Mouse (Mus musculus) midbrain, embryonic 12.5 days (tissue): ENCODE results near the gene Armh3. TPM values are rescaled to one million over a fixed set of nuclear protein-coding genes. Genes with fewer than 3 reads are reported as not detected.

ENCODE experiments used
- ATAC-seq: fragments of 200-750 bp; cut with Nextera tagmentation; 2 replicates; pipeline ENCODE4 v1.8.0; 2017; ENCODE audit warnings: low read depth, moderate TSS enrichment, moderate library complexity; ENCODE audit not compliant: low FRiP score
- H3K27ac ChIP-seq: fragments of 300-500 bp; sonication (generic); replicated peaks from 2 replicates; pipeline ENCODE4 v1.5.1; 2016; ENCODE audit warnings: mild to moderate bottlenecking
- H3K27me3 ChIP-seq: fragments of 300-500 bp; sonication (generic); 2 replicates; pipeline ENCODE4 v1.6.1; 2016; ENCODE audit warnings: mild to moderate bottlenecking
- H3K36me3 ChIP-seq: fragments of 300-500 bp; sonication (generic); 2 replicates; pipeline ENCODE4 v1.6.1; 2016
- H3K4me1 ChIP-seq: fragments of 300-500 bp; sonication (generic); 2 replicates; pipeline ENCODE4 v1.6.1; 2016
- H3K4me2 ChIP-seq: fragments of 300-500 bp; sonication (generic); replicated peaks from 2 replicates; pipeline ENCODE4 v1.6.1; 2016; ENCODE audit warnings: mild to moderate bottlenecking, moderate library complexity
- H3K4me3 ChIP-seq: fragments of 300-500 bp; sonication (generic); 2 replicates; pipeline ENCODE4 v1.5.1; 2016; ENCODE audit warnings: mild to moderate bottlenecking
- H3K9ac ChIP-seq: fragments of 300-500 bp; sonication (generic); replicated peaks from 2 replicates; pipeline ENCODE4 v1.6.1; 2016; ENCODE audit warnings: mild to moderate bottlenecking, moderate library complexity
- H3K9me3 ChIP-seq: fragments of 300-500 bp; sonication (generic); 2 replicates; pipeline ENCODE4 v1.6.1; 2016; ENCODE audit warnings: mild to moderate bottlenecking
- WGBS: fragments of 180-500 bp; shearing (Covaris S2); methylation state at CpG from one replicate; pipeline ENCODE4 v1.1.7; 2016; 5-methylcytosine and 5-hydroxymethylcytosine counted together
- polyA plus RNA-seq: library from polyadenylated mRNA; unstranded; fragments of >200 nt; fragmentation: Nextera tagmentation; extraction: Ambion mirVana; gene quantifications from 2 replicates; pipeline ENCODE4 v1.2.1, GENCODE M21; 2016

Armh3 gene
- 20.9 and 22.6 TPM in 2 replicates for polyA plus RNA-seq

GRCm38 (mm10) chr19:45997785-45998693 lies at the start of gene Armh3:
TSS of gene Armh3 (minus strand) at chr19:45998488.
- Histone ChIP-seq H3K4me3 (peak within 1 kb of the TSS; percentile 77), H3K4me1 (peaks cover 7% of the 10 kb centered on the region), H3K27me3 (peaks cover 10% of the 10 kb centered on the region), H3K36me3 (peaks cover 10% of the 10 kb centered on the region; the same call in 1 of the 2 replicates), H3K4me2 (peak within 1 kb of the TSS; percentile 69), H3K27ac (peak within 1 kb of the TSS; percentile 96), H3K9me3 (peaks cover 10% of the 10 kb centered on the region; the same call in 1 of the 2 replicates), H3K9ac (peak within 1 kb of the TSS; percentile 88)
- ATAC-seq, result peak; percentile 93
- WGBS, result 1% methylated on average over 76 of the region's 76 CpGs

GRCm38 (mm10) chr19:46047426-46047825 lies 49.1 kb upstream of the Armh3 start:
- Histone ChIP-seq H3K9ac (no peak overlapping the region), H3K4me2 (no peak overlapping the region), H3K9me3 (no peaks in the 10 kb centered on the region), H3K4me3 (no peak overlapping the region), H3K36me3 (no peaks in the 10 kb centered on the region), H3K4me1 (peaks cover 33% of the 10 kb centered on the region), H3K27ac (no peak overlapping the region), H3K27me3 (0 out of 2 replicates have a peak, but pooled peaks cover 5% of the 10 kb centered on the region)
- ATAC-seq, result no peak
- 62% methylated on average over 2 of the region's 2 CpGs for WGBS

GRCm38 (mm10) chr19:46046621-46047025 lies 48.3 kb upstream of the Armh3 start:
- Histone ChIP-seq H3K4me3 (no peak overlapping the region), H3K9me3 (no peaks in the 10 kb centered on the region), H3K9ac (no peak overlapping the region), H3K27me3 (0 out of 2 replicates have a peak, but pooled peaks cover 5% of the 10 kb centered on the region), H3K4me1 (peaks cover 41% of the 10 kb centered on the region), H3K4me2 (0 out of 2 replicates have a peak overlapping the region, but pooled peaks have one; percentile 92), H3K36me3 (no peaks in the 10 kb centered on the region), H3K27ac (0 out of 2 replicates have a peak overlapping the region, but pooled peaks have one; percentile 10)
- 7% methylated on average over 10 of the region's 10 CpGs for WGBS
- ATAC-seq, result no peak

- ATAC-seq, result peak; percentile 4; the same call in 1 of the 2 replicates
- Histone ChIP-seq H3K4me3 (peak overlapping the region; percentile 91), H3K9me3 (no peaks in the 10 kb centered on the region), H3K27ac (peak overlapping the region; percentile 98), H3K4me1 (peaks cover 49% of the 10 kb centered on the region), H3K36me3 (no peaks in the 10 kb centered on the region), H3K4me2 (peak overlapping the region; percentile 92), H3K9ac (peak overlapping the region; percentile 98), H3K27me3 (0 out of 2 replicates have a peak, but pooled peaks cover 5% of the 10 kb centered on the region)
- WGBS, result under 1% methylated on average over 7 of the region's 7 CpGs
Measured at GRCm38 (mm10) chr19:46045696-46046311, 47.5 kb upstream of the Armh3 start.

- peak within 1 kb of the TSS; percentile 98 for H3K27ac ChIP-seq
- WGBS, result 1% methylated on average over 72 of the region's 84 CpGs
- H3K36me3 ChIP-seq, result no peaks in the 10 kb centered on the region
- peak within 1 kb of the TSS; percentile 92 for H3K4me2 ChIP-seq
- H3K27me3 ChIP-seq, result 0 out of 2 replicates have a peak, but pooled peaks cover 5% of the 10 kb centered on the region
- ATAC-seq, result peak; percentile 68
- H3K9ac ChIP-seq, result peak within 1 kb of the TSS; percentile 98
- no peaks in the 10 kb centered on the region for H3K9me3 ChIP-seq
- peak within 1 kb of the TSS; percentile 91 for H3K4me3 ChIP-seq
- H3K4me1 ChIP-seq, result peaks cover 55% of the 10 kb centered on the region
Measured at GRCm38 (mm10) chr19:46044993-46045695, 46.9 kb upstream of the Armh3 start, which contains the start of gene Ldb1. TSS of gene Ldb1 (minus strand) at chr19:46045214.

- H3K4me3 ChIP-seq, result peak within 1 kb of the TSS; percentile 91
- peak within 1 kb of the TSS; percentile 98 for H3K27ac ChIP-seq
- WGBS, result under 1% methylated on average over 34 of the region's 34 CpGs
- H3K9ac ChIP-seq, result peak within 1 kb of the TSS; percentile 98
- H3K9me3 ChIP-seq, result no peaks in the 10 kb centered on the region
- peaks cover 60% of the 10 kb centered on the region for H3K4me1 ChIP-seq
- peak; percentile 45; the same call in 1 of the 2 replicates for ATAC-seq
- 0 out of 2 replicates have a peak, but pooled peaks cover 5% of the 10 kb centered on the region for H3K27me3 ChIP-seq
- H3K4me2 ChIP-seq, result peak within 1 kb of the TSS; percentile 92
- H3K36me3 ChIP-seq, result no peaks in the 10 kb centered on the region
Measured at GRCm38 (mm10) chr19:46044271-46044992, 46.1 kb upstream of the Armh3 start, which contains the start of gene Pprc1. TSS of gene Pprc1 (plus strand) at chr19:46044886.

- H3K4me2 ChIP-seq, result peak overlapping the region; percentile 92
- no peaks in the 10 kb centered on the region for H3K9me3 ChIP-seq
- H3K9ac ChIP-seq, result peak overlapping the region; percentile 98
- H3K27me3 ChIP-seq, result 0 out of 2 replicates have a peak, but pooled peaks cover 5% of the 10 kb centered on the region
- no peaks in the 10 kb centered on the region for H3K36me3 ChIP-seq
- ATAC-seq, result no peak
- WGBS, result 65% methylated on average over 7 of the region's 7 CpGs
- peak overlapping the region; percentile 98 for H3K27ac ChIP-seq
- peaks cover 60% of the 10 kb centered on the region for H3K4me1 ChIP-seq
- peak overlapping the region; percentile 91 for H3K4me3 ChIP-seq
Measured at GRCm38 (mm10) chr19:46043380-46043779, 45.1 kb upstream of the Armh3 start.

GRCm38 (mm10) chr19:46042476-46043011 lies 44.3 kb upstream of the Armh3 start:
- Histone ChIP-seq H3K4me3 (peak overlapping the region; percentile 91), H3K9ac (peak overlapping the region; percentile 98), H3K27me3 (0 out of 2 replicates have a peak, but pooled peaks cover 5% of the 10 kb centered on the region), H3K4me1 (peaks cover 65% of the 10 kb centered on the region), H3K27ac (peak overlapping the region; percentile 98), H3K36me3 (no peaks in the 10 kb centered on the region), H3K4me2 (peak overlapping the region; percentile 92), H3K9me3 (no peaks in the 10 kb centered on the region)
- peak; percentile 58 for ATAC-seq
- 7% methylated on average over 6 of the region's 6 CpGs for WGBS

GRCm38 (mm10) chr19:46041933-46042475 lies 43.7 kb upstream of the Armh3 start:
- ATAC-seq, result peak; percentile 53
- peak overlapping the region; percentile 98 for H3K9ac ChIP-seq
- H3K27me3 ChIP-seq, result no peaks in the 10 kb centered on the region
- peak overlapping the region; percentile 92 for H3K4me2 ChIP-seq
- H3K9me3 ChIP-seq, result no peaks in the 10 kb centered on the region
- H3K27ac ChIP-seq, result peak overlapping the region; percentile 98
- WGBS, result under 1% methylated on average over 11 of the region's 14 CpGs
- H3K36me3 ChIP-seq, result no peaks in the 10 kb centered on the region
- H3K4me1 ChIP-seq, result peaks cover 70% of the 10 kb centered on the region
- peak overlapping the region; percentile 91 for H3K4me3 ChIP-seq

GRCm38 (mm10) chr19:46041299-46041932 lies 43.1 kb upstream of the Armh3 start:
- Histone ChIP-seq H3K4me2 (peak overlapping the region; percentile 92), H3K9ac (peak overlapping the region; percentile 98), H3K36me3 (peaks cover 5% of the 10 kb centered on the region; the same call in 1 of the 2 replicates), H3K27me3 (no peaks in the 10 kb centered on the region), H3K27ac (peak overlapping the region; percentile 98), H3K9me3 (no peaks in the 10 kb centered on the region), H3K4me3 (peak overlapping the region; percentile 91), H3K4me1 (peaks cover 71% of the 10 kb centered on the region)
- WGBS, result 15% methylated on average over 7 of the region's 7 CpGs
- ATAC-seq, result no peak
